Mouse (Mus musculus): ENCODE measurements around the gene Thegl. TPM values are rescaled to one million over a fixed set of nuclear protein-coding genes. Genes with fewer than 3 reads are reported as not detected.
A peak's percentile ranks its signal among the peaks of the same experiment; 100 is the strongest.

The Thegl gene
- polyA plus RNA-seq, 1 experiment, result 0.92 TPM

- TF ChIP-seq POLR2A (IDR thresholded peaks at IDR 0.05; ENCODE audit: borderline replicate concordance, control insufficient read depth, low read depth, low read length) (no peak), CTCF (IDR thresholded peaks at IDR 0.05; ENCODE audit: control insufficient read depth, insufficient read depth, low read length) (no peak)
- 78% methylated on average over 4 of the region's 4 CpGs for WGBS
- no peak overlapping the region for H3K27ac ChIP-seq (ENCODE audit: control insufficient read depth, insufficient read depth, low read depth, low read length, poor library complexity)
- H3K4me1 ChIP-seq (ENCODE audit: control insufficient read depth, insufficient read depth, low read length), result no peaks in the 10 kb centered on the region
- H3K4me3 ChIP-seq (replicated peaks; ENCODE audit: control insufficient read depth, low read depth, low read length), result no peak overlapping the region
Observed at GRCm38 (mm10) chr5:77084418-77084817, 68.6 kb downstream of the Thegl start.

DNA sequence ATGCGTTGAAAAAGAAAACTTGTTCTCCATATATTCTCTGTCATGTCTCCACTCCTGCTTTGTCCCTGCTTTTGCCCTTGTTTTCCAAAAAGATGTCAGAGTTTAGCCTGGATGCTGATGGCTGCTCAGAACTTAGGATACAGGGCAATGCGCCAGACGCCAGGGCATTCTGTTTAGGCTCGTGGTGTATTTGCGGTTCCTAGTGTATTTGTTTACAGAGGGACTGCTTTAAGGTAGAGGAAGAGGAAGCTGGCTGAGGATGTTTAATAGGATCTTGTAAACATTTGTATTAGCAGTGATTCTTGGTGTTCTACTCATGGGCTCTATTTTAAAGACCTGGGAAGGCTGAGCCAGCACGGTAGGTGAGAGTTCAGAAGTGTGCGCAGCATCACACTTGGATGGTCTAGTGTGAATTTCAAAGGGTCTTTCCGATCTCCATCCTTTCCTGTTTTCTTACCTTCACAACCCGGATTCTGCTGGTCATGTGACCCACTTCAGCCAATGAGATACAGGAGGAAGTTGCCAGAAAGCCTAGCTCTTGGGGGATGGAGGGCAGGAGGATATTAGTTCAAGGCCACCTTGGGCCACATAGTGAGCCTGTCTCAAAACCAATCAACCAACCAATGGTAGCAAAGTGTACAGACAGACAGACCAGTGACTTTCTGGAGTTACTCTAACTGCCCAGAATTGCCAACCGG is 70.1 kb downstream of the Thegl start:
- no peaks in the 10 kb centered on the region for H3K4me1 ChIP-seq (ENCODE audit: control insufficient read depth, insufficient read depth, low read length)
- H3K27ac ChIP-seq (ENCODE audit: control insufficient read depth, insufficient read depth, low read depth, low read length, poor library complexity), result no peak overlapping the region
- no peak overlapping the region for H3K4me3 ChIP-seq (replicated peaks; ENCODE audit: control insufficient read depth, low read depth, low read length)
- WGBS, result 78% methylated on average over 10 of the region's 10 CpGs
- TF ChIP-seq POLR2A (IDR thresholded peaks at IDR 0.05; ENCODE audit: borderline replicate concordance, control insufficient read depth, low read depth, low read length), result no peak
- no peak for TF ChIP-seq CTCF (IDR thresholded peaks at IDR 0.05; ENCODE audit: control insufficient read depth, insufficient read depth, low read length)

DNA sequence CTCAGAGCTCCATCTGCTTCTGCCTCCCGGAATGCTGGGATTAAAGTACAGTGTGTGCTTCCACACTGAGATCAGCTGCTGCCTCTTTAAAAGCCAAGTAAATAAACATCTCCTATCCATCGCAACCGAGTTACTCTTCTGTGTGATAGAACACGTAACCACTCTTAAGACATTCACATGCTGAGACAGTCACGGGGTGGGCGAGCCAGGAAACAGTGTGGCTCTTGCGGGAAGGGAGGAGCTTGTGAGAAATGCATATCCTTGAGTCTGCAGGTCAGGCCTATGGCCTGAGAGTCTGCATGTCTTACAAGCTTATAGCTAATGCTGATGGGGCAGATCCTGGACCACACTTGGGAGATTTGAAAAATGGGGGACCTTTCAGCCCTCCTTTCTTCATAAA is 70.7 kb downstream of the Thegl start:
- no peak overlapping the region for H3K4me3 ChIP-seq (replicated peaks; ENCODE audit: control insufficient read depth, low read depth, low read length)
- no peak overlapping the region for H3K27ac ChIP-seq (ENCODE audit: control insufficient read depth, insufficient read depth, low read depth, low read length, poor library complexity)
- H3K4me1 ChIP-seq (ENCODE audit: control insufficient read depth, insufficient read depth, low read length), result no peaks in the 10 kb centered on the region
- WGBS, result 72% methylated on average over 7 of the region's 7 CpGs
- TF ChIP-seq CTCF (IDR thresholded peaks at IDR 0.05; ENCODE audit: control insufficient read depth, insufficient read depth, low read length) (no peak), POLR2A (IDR thresholded peaks at IDR 0.05; ENCODE audit: borderline replicate concordance, control insufficient read depth, low read depth, low read length) (no peak)

GRCm38 (mm10) chr5:77087122-77087521 is 71.3 kb downstream of the Thegl start:
- no peaks in the 10 kb centered on the region for H3K4me1 ChIP-seq (ENCODE audit: control insufficient read depth, insufficient read depth, low read length)
- no peak overlapping the region for H3K4me3 ChIP-seq (replicated peaks; ENCODE audit: control insufficient read depth, low read depth, low read length)
- TF ChIP-seq POLR2A (IDR thresholded peaks at IDR 0.05; ENCODE audit: borderline replicate concordance, control insufficient read depth, low read depth, low read length), result no peak
- TF ChIP-seq CTCF (IDR thresholded peaks at IDR 0.05; ENCODE audit: control insufficient read depth, insufficient read depth, low read length), result no peak
- 70% methylated on average over 3 of the region's 3 CpGs for WGBS
- H3K27ac ChIP-seq (ENCODE audit: control insufficient read depth, insufficient read depth, low read depth, low read length, poor library complexity), result no peak overlapping the region

DNA sequence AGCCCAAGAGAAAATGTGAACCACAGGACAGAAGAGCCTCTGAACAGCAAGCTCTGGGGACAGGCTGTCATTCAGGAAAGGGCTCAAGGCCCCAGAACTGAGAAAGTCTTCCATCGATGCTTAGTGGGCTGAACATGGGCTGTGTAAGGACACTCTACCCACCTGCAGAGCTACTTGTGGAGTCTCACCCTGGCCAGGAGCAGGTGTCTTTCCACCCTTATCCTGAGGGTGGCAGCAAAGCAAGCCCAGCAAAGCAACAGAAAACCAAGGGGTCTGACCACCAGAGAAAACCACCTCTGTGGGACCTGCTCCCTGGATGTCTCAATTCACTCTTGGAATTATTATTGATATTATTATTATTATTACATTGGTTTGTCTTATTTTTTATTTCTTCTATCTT is 73.5 kb downstream of the Thegl start:
- TF ChIP-seq CTCF (IDR thresholded peaks at IDR 0.05; ENCODE audit: control insufficient read depth, insufficient read depth, low read length), result peak; percentile 81
- no peak for TF ChIP-seq POLR2A (IDR thresholded peaks at IDR 0.05; ENCODE audit: borderline replicate concordance, control insufficient read depth, low read depth, low read length)
- 59% methylated on average over 1 of the region's 1 CpGs for WGBS
- no peak overlapping the region for H3K4me3 ChIP-seq (replicated peaks; ENCODE audit: control insufficient read depth, low read depth, low read length)
- H3K27ac ChIP-seq (ENCODE audit: control insufficient read depth, insufficient read depth, low read depth, low read length, poor library complexity), result no peak overlapping the region
- peaks cover 3% of the 10 kb centered on the region for H3K4me1 ChIP-seq (ENCODE audit: control insufficient read depth, insufficient read depth, low read length)

DNA sequence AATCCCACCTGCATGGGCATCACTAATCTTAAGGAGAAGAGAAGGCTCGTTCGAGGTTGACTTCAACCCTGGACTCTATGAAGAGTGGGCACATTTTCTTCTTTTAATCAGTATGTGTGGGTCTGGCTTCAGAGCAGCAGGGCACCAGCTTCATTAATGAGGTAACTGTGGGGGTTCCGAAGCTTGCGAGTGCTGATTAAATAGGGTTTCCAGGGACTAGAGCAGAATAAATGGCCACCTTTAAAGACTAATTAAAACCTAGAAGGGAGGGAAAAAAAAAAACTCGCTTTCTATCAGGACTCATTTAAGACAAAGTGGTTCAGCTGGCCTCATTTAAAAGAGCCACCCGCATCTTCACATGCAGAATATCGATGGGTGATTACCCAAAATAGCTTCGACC is 74.1 kb downstream of the Thegl start:
- 84% methylated on average over 8 of the region's 8 CpGs for WGBS
- Histone ChIP-seq H3K4me3 (replicated peaks; ENCODE audit: control insufficient read depth, low read depth, low read length) (no peak overlapping the region), H3K27ac (ENCODE audit: control insufficient read depth, insufficient read depth, low read depth, low read length, poor library complexity) (no peak overlapping the region), H3K4me1 (ENCODE audit: control insufficient read depth, insufficient read depth, low read length) (peaks cover 3% of the 10 kb centered on the region)
- TF ChIP-seq POLR2A (IDR thresholded peaks at IDR 0.05; ENCODE audit: borderline replicate concordance, control insufficient read depth, low read depth, low read length), result no peak
- no peak for TF ChIP-seq CTCF (IDR thresholded peaks at IDR 0.05; ENCODE audit: control insufficient read depth, insufficient read depth, low read length)

- Histone ChIP-seq H3K27ac (ENCODE audit: control insufficient read depth, insufficient read depth, low read depth, low read length, poor library complexity) (no peak overlapping the region), H3K4me1 (ENCODE audit: control insufficient read depth, insufficient read depth, low read length) (peaks cover 5% of the 10 kb centered on the region), H3K4me3 (replicated peaks; ENCODE audit: control insufficient read depth, low read depth, low read length) (no peak overlapping the region)
- TF ChIP-seq POLR2A (IDR thresholded peaks at IDR 0.05; ENCODE audit: borderline replicate concordance, control insufficient read depth, low read depth, low read length) (no peak), CTCF (IDR thresholded peaks at IDR 0.05; ENCODE audit: control insufficient read depth, insufficient read depth, low read length) (no peak)
- 65% methylated on average over 5 of the region's 5 CpGs for WGBS
Observed at GRCm38 (mm10) chr5:77090521-77091096, 74.8 kb downstream of the Thegl start.

DNA sequence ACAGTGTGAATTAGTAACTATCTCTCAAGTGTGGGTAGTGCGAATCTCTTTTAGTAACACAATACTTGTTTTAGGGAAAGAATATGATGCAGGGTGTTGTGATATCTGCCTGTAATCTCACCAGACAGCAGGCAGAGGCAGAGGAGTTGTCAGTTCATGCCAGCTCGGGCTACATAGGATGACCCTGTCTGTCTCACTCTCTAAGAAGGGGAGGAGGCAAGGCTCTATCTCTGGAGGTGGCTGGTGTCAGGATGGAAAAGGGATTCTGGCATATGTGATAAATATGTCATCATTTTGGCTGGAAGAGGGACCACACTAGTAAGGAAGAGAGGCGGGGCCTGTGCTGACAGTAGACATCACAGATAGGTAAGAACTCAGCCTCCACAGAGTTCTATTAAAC is 76.1 kb downstream of the Thegl start:
- 75% methylated on average over 3 of the region's 3 CpGs for WGBS
- Histone ChIP-seq H3K4me1 (ENCODE audit: control insufficient read depth, insufficient read depth, low read length) (peaks cover 5% of the 10 kb centered on the region), H3K4me3 (replicated peaks; ENCODE audit: control insufficient read depth, low read depth, low read length) (no peak overlapping the region), H3K27ac (ENCODE audit: control insufficient read depth, insufficient read depth, low read depth, low read length, poor library complexity) (no peak overlapping the region)
- TF ChIP-seq CTCF (IDR thresholded peaks at IDR 0.05; ENCODE audit: control insufficient read depth, insufficient read depth, low read length), result no peak
- TF ChIP-seq POLR2A (IDR thresholded peaks at IDR 0.05; ENCODE audit: borderline replicate concordance, control insufficient read depth, low read depth, low read length), result no peak
